Mouse (Mus musculus) forebrain, embryonic 10.5 days (tissue): ENCODE data around the gene Sh3kbp1. TPM values are rescaled to one million over a fixed set of nuclear protein-coding genes. Genes with fewer than 3 reads are reported as not detected.

ENCODE experiments used
- DNase-seq: peaks from one replicate; pipeline ENCODE4 v3.0.0-alpha.2; 2017; ENCODE audit warnings: low spot score; ENCODE audit errors: extremely low spot score
- H3K27ac ChIP-seq: fragments of 300-500 bp; sonication (generic); 2 replicates; pipeline ENCODE4 v1.5.1; 2016; ENCODE audit warnings: mild to moderate bottlenecking
- H3K27me3 ChIP-seq: fragments of 300-500 bp; sonication (generic); 2 replicates; pipeline ENCODE4 v1.6.1; 2016; ENCODE audit warnings: mild to moderate bottlenecking; ENCODE audit not compliant: poor library complexity, severe bottlenecking
- H3K36me3 ChIP-seq: fragments of 300-500 bp; sonication (generic); replicated peaks from 2 replicates; pipeline ENCODE4 v1.6.1; 2016; ENCODE audit warnings: mild to moderate bottlenecking, moderate library complexity
- H3K4me1 ChIP-seq: fragments of 300-500 bp; sonication (generic); 2 replicates; pipeline ENCODE4 v1.6.1; 2016
- H3K4me3 ChIP-seq: fragments of 300-500 bp; sonication (generic); 2 replicates; pipeline ENCODE4 v1.5.1; 2016; ENCODE audit warnings: mild to moderate bottlenecking, moderate library complexity
- H3K9me3 ChIP-seq: fragments of 300-500 bp; sonication (generic); 2 replicates; pipeline ENCODE4 v1.6.1; 2016; ENCODE audit warnings: mild to moderate bottlenecking, moderate library complexity
- WGBS: fragments of 180-500 bp; shearing (Covaris S2); methylation state at CpG from one replicate; pipeline ENCODE4 v1.1.7; 2016; 5-methylcytosine and 5-hydroxymethylcytosine counted together
- polyA plus RNA-seq: library from polyadenylated mRNA; unstranded; fragments of >200 nt; fragmentation: Nextera tagmentation; extraction: Ambion mirVana; gene quantifications from 2 replicates; pipeline ENCODE4 v1.2.1, GENCODE M21; 2016

The Sh3kbp1 gene
- polyA plus RNA-seq, 1 experiment from 2014 or later: 16.5 TPM

DNA sequence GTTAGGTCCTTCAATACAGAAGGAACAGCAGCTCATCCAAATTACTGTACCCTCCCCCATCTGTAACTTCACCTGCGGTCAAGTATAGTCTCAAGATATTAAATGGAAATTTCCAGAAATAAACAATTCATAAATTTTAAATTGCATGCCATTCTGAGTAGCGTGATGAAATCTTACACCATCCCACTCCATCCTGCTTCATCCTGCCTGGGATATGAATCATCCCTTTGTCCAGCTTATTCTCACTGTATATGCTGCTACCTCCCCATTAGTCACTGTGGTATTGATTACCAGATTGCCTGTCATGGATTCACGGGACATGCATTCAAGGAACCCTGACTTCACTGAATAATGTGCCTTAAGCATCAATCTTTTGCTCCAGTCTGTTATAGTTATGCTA, 104.3 kb downstream of the Sh3kbp1 start:
- Histone ChIP-seq H3K36me3 (no peaks in the 10 kb centered on the region), H3K27ac (no peak overlapping the region), H3K9me3 (no peaks in the 10 kb centered on the region), H3K4me1 (no peaks in the 10 kb centered on the region), H3K27me3 (peaks cover 83% of the 10 kb centered on the region), H3K4me3 (no peak overlapping the region)
- no peak for DNase-seq
- 89% methylated on average over 3 of the region's 3 CpGs for WGBS

DNA sequence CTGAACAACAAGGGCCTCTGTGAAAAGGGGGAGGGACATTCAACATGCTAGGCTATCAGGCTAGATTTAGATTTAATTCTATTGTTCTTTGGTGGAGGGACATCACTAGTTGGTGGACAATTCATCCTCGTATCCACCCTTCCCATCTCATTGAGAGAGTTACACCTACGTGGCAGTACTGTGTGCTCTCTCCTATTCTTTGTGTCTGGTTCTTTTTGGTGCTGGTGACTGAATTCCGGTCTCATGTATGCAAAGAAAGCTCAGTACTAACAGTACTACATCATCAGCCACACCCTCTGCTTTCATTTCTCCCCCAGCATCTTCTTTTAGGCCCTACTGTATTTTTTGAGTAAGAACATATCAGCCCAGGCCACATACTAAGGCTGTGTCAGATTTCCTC, 105.8 kb downstream of the Sh3kbp1 start:
- Histone ChIP-seq H3K27ac (no peak overlapping the region), H3K9me3 (no peaks in the 10 kb centered on the region), H3K36me3 (no peaks in the 10 kb centered on the region), H3K4me3 (no peak overlapping the region), H3K4me1 (no peaks in the 10 kb centered on the region), H3K27me3 (peaks cover 87% of the 10 kb centered on the region)
- WGBS: 86% methylated on average over 3 of the region's 3 CpGs
- DNase-seq: no peak

DNA sequence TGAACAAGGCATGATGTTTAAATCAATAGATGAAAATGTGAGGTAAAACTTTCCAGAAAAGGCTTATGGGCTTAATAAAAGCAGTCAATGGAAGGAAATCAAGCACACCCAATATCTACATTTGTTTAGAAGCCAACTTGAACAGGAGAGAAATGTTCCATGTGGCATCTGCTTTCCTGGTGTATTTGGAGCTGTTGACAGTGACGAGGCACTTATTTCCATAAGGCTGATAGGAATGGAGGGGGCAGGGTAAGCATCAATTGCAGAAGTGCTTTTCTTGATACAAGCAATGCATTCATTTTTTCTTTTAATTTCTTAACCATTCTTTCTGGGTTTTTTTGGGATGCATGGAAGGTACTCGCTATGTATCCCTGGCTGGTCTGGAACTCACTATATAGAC, 106.9 kb downstream of the Sh3kbp1 start:
- H3K9me3 ChIP-seq: no peaks in the 10 kb centered on the region

GRCm38 (mm10) chrX:159735513-159736099, 108.5 kb downstream of the Sh3kbp1 start:
- H3K9me3 ChIP-seq: no peaks in the 10 kb centered on the region
- DNase-seq: no peak
- H3K4me1 ChIP-seq: no peaks in the 10 kb centered on the region
- H3K36me3 ChIP-seq: no peaks in the 10 kb centered on the region
- 82% methylated on average over 6 of the region's 6 CpGs for WGBS
- H3K27ac ChIP-seq: no peak overlapping the region
- no peak overlapping the region for H3K4me3 ChIP-seq
- peaks cover 91% of the 10 kb centered on the region for H3K27me3 ChIP-seq

More for the DNA sequence above, 106.9 kb downstream of the Sh3kbp1 start:
- 82% methylated on average over 2 of the region's 2 CpGs for WGBS
- peaks cover 89% of the 10 kb centered on the region for H3K27me3 ChIP-seq
- H3K4me3 ChIP-seq: no peak overlapping the region
- no peaks in the 10 kb centered on the region for H3K36me3 ChIP-seq
- no peak for DNase-seq
- no peaks in the 10 kb centered on the region for H3K4me1 ChIP-seq
- H3K27ac ChIP-seq: no peak overlapping the region

GRCm38 (mm10) chrX:159737344-159737743, 110.3 kb downstream of the Sh3kbp1 start:
- peaks cover 89% of the 10 kb centered on the region for H3K27me3 ChIP-seq
- no peaks in the 10 kb centered on the region for H3K36me3 ChIP-seq
- no peak overlapping the region for H3K27ac ChIP-seq
- H3K9me3 ChIP-seq: no peaks in the 10 kb centered on the region
- DNase-seq: no peak
- WGBS: 91% methylated on average over 1 of the region's 1 CpGs
- H3K4me3 ChIP-seq: no peak overlapping the region
- H3K4me1 ChIP-seq: no peaks in the 10 kb centered on the region

- DNase-seq: no peak
- Histone ChIP-seq H3K9me3 (no peaks in the 10 kb centered on the region), H3K4me1 (peaks cover 6% of the 10 kb centered on the region; the same call in 1 of the 2 replicates), H3K27ac (no peak overlapping the region), H3K27me3 (peaks cover 91% of the 10 kb centered on the region), H3K4me3 (no peak overlapping the region), H3K36me3 (no peaks in the 10 kb centered on the region)
- 68% methylated on average over 5 of the region's 5 CpGs for WGBS
Measured at GRCm38 (mm10) chrX:159744035-159744434, 117.0 kb downstream of the Sh3kbp1 start.

DNA sequence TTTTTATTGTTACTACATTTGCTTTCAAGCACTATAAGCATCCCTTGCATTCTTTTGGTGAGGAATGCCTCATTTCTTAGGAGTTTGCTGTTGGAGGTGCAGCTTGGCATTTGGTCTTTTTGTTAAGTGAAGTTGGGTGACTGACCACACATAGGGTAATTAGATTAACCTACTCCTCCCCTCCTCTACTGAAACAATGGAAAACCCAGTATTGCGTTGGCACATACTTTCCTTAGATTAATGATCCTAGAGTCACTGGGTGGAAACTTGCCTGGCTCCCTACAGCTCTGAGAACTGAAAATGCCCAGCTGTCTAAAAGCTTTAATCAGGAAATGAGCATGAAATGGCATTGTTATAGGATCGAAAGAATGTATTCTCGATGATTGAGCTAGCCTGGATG, 117.5 kb downstream of the Sh3kbp1 start:
- 32% methylated on average over 3 of the region's 3 CpGs for WGBS
- H3K4me3 ChIP-seq: no peak overlapping the region
- peaks cover 6% of the 10 kb centered on the region; the same call in 1 of the 2 replicates for H3K4me1 ChIP-seq
- H3K36me3 ChIP-seq: no peaks in the 10 kb centered on the region
- DNase-seq: no peak
- H3K9me3 ChIP-seq: no peaks in the 10 kb centered on the region
- H3K27me3 ChIP-seq: peaks cover 87% of the 10 kb centered on the region
- H3K27ac ChIP-seq: no peak overlapping the region

DNA sequence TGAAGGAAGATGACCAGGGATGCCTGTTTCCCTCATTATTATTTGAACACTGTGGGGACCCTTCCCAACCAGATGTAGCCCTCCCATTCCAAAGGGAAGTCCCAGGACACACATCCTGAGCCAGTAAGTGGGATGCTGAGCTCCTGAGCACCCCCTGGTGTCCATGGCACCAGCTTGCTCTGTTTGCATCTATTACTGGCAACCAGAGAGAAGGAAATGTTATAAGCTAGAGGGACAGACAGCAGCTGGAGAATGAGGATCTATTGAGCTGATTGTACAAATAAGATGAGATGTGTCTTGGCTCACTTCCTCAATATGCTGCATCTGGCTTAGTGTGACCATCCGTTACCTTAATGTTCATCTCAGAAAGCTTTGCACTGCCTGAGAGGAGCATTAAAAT, 124.8 kb downstream of the Sh3kbp1 start:
- WGBS: 91% methylated on average over 1 of the region's 1 CpGs
- Histone ChIP-seq H3K9me3 (no peaks in the 10 kb centered on the region), H3K4me1 (no peaks in the 10 kb centered on the region), H3K27me3 (peaks cover 78% of the 10 kb centered on the region), H3K27ac (no peak overlapping the region), H3K36me3 (no peaks in the 10 kb centered on the region), H3K4me3 (no peak overlapping the region)
- DNase-seq: no peak

- Histone ChIP-seq H3K4me1 (no peaks in the 10 kb centered on the region), H3K4me3 (no peak overlapping the region), H3K9me3 (no peaks in the 10 kb centered on the region), H3K36me3 (no peaks in the 10 kb centered on the region), H3K27me3 (peaks cover 67% of the 10 kb centered on the region), H3K27ac (no peak overlapping the region)
- no peak for DNase-seq
Measured at GRCm38 (mm10) chrX:159756261-159756660, 129.2 kb downstream of the Sh3kbp1 start.

DNA sequence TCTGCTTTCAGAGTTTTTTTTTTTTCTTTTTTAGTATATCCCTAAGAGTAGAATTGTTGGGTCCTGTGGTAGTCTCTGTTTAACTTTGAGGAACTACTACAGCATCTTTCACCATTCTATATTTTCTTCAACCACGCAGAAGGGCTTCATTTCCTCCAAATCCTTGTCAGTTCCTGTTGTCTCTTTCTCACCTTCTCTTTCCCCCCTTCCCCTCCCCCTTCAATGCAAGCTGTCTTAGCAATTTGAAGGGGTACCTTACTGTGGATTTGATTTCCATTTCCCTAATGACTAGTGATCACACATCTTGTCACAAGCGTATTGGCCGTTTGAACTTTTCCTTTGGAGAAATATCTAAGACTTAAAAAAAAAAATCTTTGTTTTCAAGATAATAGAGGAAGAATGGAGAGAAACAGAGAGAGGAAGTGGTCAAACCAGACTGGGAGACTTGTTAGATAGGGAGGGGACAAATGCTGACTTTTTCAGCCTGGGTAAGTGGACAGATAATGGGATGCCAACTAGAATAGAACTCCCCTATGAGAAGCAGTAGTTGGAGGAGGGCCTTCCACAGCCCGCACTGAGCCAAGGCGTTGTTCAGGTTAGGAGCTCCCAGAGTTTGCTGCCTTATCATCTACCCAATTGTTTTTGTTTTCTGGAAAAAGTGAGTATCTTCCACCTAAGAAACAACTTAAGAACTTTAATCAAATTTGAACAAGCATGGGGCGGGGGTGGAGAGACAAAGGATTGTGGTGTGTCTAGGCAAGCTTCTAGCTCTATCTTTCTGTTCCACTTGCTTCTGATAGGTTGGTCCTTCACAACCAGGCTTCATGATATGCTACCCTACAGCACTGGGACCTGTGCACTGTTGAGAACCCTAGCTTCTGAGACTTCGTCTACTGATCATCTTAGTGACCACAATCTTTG, 130.1 kb downstream of the Sh3kbp1 start:
- WGBS: 93% methylated on average over 7 of the region's 7 CpGs
- no peak overlapping the region for H3K4me3 ChIP-seq
- DNase-seq: no peak
- H3K4me1 ChIP-seq: no peaks in the 10 kb centered on the region
- no peaks in the 10 kb centered on the region for H3K9me3 ChIP-seq
- no peak overlapping the region for H3K27ac ChIP-seq
- H3K36me3 ChIP-seq: no peaks in the 10 kb centered on the region
- H3K27me3 ChIP-seq: peaks cover 62% of the 10 kb centered on the region

DNA sequence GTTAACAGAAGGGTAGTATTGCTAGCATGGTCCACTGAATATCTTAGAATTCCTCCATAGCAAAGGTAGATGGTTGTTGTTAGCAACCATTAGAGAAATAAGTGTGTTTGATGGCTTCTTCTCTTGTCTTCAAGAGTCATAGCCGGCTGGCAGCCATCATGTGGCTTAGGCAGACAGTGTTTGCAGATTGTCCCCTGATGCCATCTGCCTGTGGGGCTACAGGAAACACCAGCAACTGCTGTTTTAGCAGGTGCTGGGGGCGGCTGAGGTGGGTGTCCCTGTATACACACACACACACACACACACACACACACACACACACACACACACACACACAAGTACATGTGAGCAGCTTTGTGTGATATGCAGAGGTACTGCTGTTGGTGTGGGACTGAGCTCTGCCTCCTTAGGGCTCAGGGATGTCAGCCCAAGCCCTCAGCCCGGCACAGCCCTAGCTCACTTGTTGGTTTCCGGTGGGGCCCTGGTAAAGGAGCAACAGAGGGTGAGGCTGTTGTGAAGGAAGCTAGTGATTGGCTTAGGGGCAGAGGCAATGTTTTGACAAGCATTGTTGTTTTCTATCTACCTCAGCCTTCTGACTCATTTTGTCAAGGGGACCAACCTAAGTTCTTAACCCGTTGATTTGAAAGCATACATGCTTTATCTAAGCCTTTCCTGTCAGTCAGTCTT, 130.9 kb downstream of the Sh3kbp1 start:
- no peak overlapping the region for H3K27ac ChIP-seq
- H3K4me3 ChIP-seq: no peak overlapping the region
- 84% methylated on average over 5 of the region's 5 CpGs for WGBS
- DNase-seq: no peak
- H3K27me3 ChIP-seq: peaks cover 60% of the 10 kb centered on the region
- no peaks in the 10 kb centered on the region for H3K9me3 ChIP-seq
- no peaks in the 10 kb centered on the region for H3K4me1 ChIP-seq
- no peaks in the 10 kb centered on the region for H3K36me3 ChIP-seq

DNA sequence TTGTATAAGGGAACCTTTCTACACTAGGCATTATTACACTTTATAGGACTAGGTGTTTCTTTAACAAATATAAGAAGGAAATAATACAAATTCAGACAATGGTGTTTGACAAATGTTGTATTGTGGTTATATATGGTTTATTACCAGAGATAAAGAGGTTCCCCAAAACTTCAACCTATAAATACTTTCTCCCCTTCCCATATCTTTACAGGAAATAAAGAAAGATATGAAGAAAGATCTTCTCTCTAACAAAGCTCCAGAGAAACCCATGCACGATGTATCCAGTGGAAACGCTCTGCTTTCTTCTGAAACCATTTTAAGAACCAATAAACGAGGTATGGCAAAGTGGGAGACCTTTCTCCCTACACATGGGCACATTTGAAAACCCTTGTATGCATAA, 136.7 kb downstream of the Sh3kbp1 start:
- peaks cover 69% of the 10 kb centered on the region for H3K27me3 ChIP-seq
- no peaks in the 10 kb centered on the region for H3K36me3 ChIP-seq
- no peaks in the 10 kb centered on the region for H3K9me3 ChIP-seq
- no peak for DNase-seq
- H3K4me3 ChIP-seq: no peak overlapping the region
- H3K27ac ChIP-seq: no peak overlapping the region
- H3K4me1 ChIP-seq: peaks cover 10% of the 10 kb centered on the region
- WGBS: 87% methylated on average over 3 of the region's 3 CpGs

DNA sequence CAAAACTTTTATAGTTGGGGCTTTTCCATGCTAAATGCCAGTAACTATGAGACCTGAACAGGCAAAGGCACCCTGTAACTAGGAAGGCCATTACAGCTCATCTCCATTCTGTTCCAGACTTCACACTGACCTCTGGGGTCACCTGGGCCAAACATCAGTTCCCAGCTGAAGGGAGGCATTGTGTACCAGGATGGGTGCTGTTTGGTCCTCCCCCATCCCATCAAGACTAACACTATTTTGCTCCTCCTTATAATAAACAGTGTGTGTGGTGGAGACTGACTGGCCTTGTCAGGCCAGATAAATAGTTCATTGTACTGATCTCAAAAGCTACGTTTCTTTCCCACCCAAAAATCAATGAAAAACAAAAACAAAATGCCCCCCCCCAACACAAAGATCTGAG, 138.8 kb downstream of the Sh3kbp1 start:
- Histone ChIP-seq H3K36me3 (no peaks in the 10 kb centered on the region), H3K4me1 (peaks cover 13% of the 10 kb centered on the region), H3K4me3 (no peak overlapping the region), H3K27me3 (peaks cover 89% of the 10 kb centered on the region), H3K27ac (no peak overlapping the region), H3K9me3 (no peaks in the 10 kb centered on the region)
- 52% methylated on average over 1 of the region's 1 CpGs for WGBS
- DNase-seq: no peak
